Mouse (Mus musculus) intestine, embryonic 15.5 days (tissue): ENCODE measurements at regions not wholly inside any gene's neighbourhood (a gene's known extent, or its start where the extent isn't known, plus 50 kb on each side); places are given as distances from the start of the nearest gene placed in this dataset.

Source experiments
- ATAC-seq: fragments of 200-750 bp; cut with Nextera tagmentation; 2 replicates; pipeline ENCODE4 v1.8.0; 2017; ENCODE audit warnings: moderate TSS enrichment, moderate library complexity
- H3K27ac ChIP-seq: fragments of 300-500 bp; sonication (generic); 2 replicates; pipeline ENCODE4 v1.5.1; 2015; ENCODE audit warnings: mild to moderate bottlenecking, inconsistent platforms
- H3K27me3 ChIP-seq: fragments of 300-500 bp; sonication (generic); replicated peaks from 2 replicates; pipeline ENCODE4 v1.6.1; 2015; ENCODE audit warnings: inconsistent platforms
- H3K36me3 ChIP-seq: fragments of 300-500 bp; sonication (generic); 2 replicates; pipeline ENCODE4 v1.6.1; 2015; ENCODE audit warnings: inconsistent platforms
- H3K4me1 ChIP-seq: fragments of 300-500 bp; sonication (generic); replicated peaks from 2 replicates; pipeline ENCODE4 v1.6.1; 2015; ENCODE audit warnings: inconsistent platforms
- H3K4me2 ChIP-seq: fragments of 300-500 bp; sonication (generic); replicated peaks from 2 replicates; pipeline ENCODE4 v1.6.1; 2015; ENCODE audit warnings: mild to moderate bottlenecking, inconsistent platforms
- H3K4me3 ChIP-seq: fragments of 300-500 bp; sonication (generic); replicated peaks from 2 replicates; pipeline ENCODE4 v1.5.1; 2015; ENCODE audit warnings: inconsistent platforms
- H3K9ac ChIP-seq: fragments of 300-500 bp; sonication (generic); 2 replicates; pipeline ENCODE4 v1.6.1; 2015; ENCODE audit warnings: inconsistent platforms
- H3K9me3 ChIP-seq: fragments of 300-500 bp; sonication (generic); 2 replicates; pipeline ENCODE4 v1.6.1; 2016; ENCODE audit warnings: inconsistent platforms
- WGBS: fragments of 180-500 bp; shearing (Covaris S2); methylation state at CpG from one replicate; pipeline ENCODE4 v1.1.7; 2015; 5-methylcytosine and 5-hydroxymethylcytosine counted together

- H3K4me2 ChIP-seq: no peak overlapping the region
- H3K36me3 ChIP-seq: no peaks in the 10 kb centered on the region
- H3K9ac ChIP-seq: no peak overlapping the region
- no peaks in the 10 kb centered on the region for H3K4me1 ChIP-seq
- no peak for ATAC-seq
- H3K27me3 ChIP-seq: no peaks in the 10 kb centered on the region
- no peak overlapping the region for H3K27ac ChIP-seq
- 93% methylated on average over 4 of the region's 4 CpGs for WGBS
- no peak overlapping the region for H3K4me3 ChIP-seq
- H3K9me3 ChIP-seq: no peaks in the 10 kb centered on the region
Measured at GRCm38 (mm10) chr4:55134339-55134738, 189.5 kb downstream of the Zfp462 start.

DNA sequence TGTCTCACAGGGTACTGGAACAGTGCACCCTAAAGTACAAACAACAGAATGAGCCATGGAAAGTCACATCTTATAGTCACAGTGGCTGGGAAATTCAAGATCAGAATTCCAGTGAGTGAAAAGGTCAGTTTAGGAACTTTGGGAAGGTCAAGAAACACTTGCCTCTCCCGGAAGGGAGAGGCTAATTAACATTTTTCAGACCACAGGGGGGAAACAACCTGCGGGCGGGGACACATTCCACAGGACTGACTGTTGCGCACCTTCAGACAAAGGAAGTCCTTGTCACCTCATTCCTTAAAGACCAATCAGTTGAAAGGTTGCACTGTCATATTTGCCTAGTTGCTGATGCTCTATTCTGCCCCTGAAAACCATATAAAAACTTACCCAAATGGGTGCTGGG, 189.9 kb downstream of the Zfp462 start:
- no peak overlapping the region for H3K4me3 ChIP-seq
- WGBS: 66% methylated on average over 4 of the region's 4 CpGs
- H3K36me3 ChIP-seq: no peaks in the 10 kb centered on the region
- H3K4me2 ChIP-seq: no peak overlapping the region
- no peaks in the 10 kb centered on the region for H3K9me3 ChIP-seq
- H3K27me3 ChIP-seq: no peaks in the 10 kb centered on the region
- H3K4me1 ChIP-seq: no peaks in the 10 kb centered on the region
- H3K27ac ChIP-seq: no peak overlapping the region
- no peak overlapping the region for H3K9ac ChIP-seq
- ATAC-seq: no peak

GRCm38 (mm10) chr4:55136283-55136682, 191.4 kb downstream of the Zfp462 start:
- H3K9me3 ChIP-seq: no peaks in the 10 kb centered on the region
- no peaks in the 10 kb centered on the region for H3K27me3 ChIP-seq
- H3K9ac ChIP-seq: no peak overlapping the region
- H3K36me3 ChIP-seq: no peaks in the 10 kb centered on the region
- no peak for ATAC-seq
- 14% methylated on average over 9 of the region's 9 CpGs for WGBS
- no peaks in the 10 kb centered on the region for H3K4me1 ChIP-seq
- no peak overlapping the region for H3K27ac ChIP-seq
- H3K4me3 ChIP-seq: no peak overlapping the region
- no peak overlapping the region for H3K4me2 ChIP-seq

DNA sequence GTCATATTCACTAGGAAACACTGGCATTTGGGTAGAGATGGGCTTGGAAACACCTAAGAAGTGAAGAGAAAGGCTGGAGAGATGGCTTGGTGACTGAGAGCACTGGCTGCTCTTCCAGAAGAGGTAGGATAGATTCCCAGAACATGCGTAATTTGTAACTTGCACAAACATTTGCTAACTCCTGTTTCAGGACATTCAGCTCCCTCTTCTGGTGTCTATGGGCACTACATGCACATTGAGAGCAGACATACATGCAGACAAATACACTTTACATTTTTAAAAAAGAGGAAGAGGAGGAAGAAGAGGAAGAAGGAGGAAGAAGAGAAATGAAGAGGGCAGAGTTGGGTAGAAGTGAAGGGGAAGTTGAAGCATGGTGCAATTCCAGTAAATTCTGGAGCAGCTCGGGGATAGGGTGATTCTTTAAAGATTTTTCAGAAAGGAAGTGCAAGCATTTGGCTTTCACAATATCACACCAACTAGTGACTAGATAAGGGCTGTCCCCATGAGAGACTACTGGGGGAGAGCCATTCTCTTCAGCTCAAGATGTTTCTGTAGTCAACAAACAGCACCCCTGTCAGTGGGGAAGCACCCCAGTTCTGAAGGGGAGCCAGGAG, 193.0 kb downstream of the Zfp462 start:
- WGBS: 86% methylated on average over 2 of the region's 2 CpGs
- no peaks in the 10 kb centered on the region for H3K9me3 ChIP-seq

DNA sequence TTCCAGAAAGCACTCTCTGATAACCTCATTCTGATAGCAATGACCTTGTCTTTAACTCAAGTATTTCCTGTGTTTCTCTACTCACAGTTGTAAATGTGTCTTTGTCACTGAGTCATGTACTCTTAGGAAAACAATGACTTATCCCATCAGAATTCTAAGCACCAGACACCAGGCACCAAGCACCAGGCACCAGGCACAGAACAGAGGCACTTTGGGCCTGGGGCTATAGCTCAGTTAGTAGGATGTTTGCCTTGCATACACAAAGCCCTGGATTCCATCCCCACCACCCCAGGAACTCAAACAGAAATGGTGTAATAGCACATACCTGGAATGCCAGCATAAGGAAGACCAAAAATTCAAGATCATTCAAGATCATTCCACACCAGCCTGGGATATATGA, 196.5 kb downstream of the Zfp462 start:
- ATAC-seq: no peak
- H3K4me1 ChIP-seq: no peaks in the 10 kb centered on the region
- H3K9ac ChIP-seq: no peak overlapping the region
- H3K4me2 ChIP-seq: no peak overlapping the region
- no peak overlapping the region for H3K27ac ChIP-seq
- H3K9me3 ChIP-seq: no peaks in the 10 kb centered on the region
- no peak overlapping the region for H3K4me3 ChIP-seq
- H3K27me3 ChIP-seq: no peaks in the 10 kb centered on the region
- H3K36me3 ChIP-seq: no peaks in the 10 kb centered on the region

More for the DNA sequence above, 193.0 kb downstream of the Zfp462 start:
- no peak for ATAC-seq
- H3K4me1 ChIP-seq: no peaks in the 10 kb centered on the region
- no peak overlapping the region for H3K27ac ChIP-seq
- no peaks in the 10 kb centered on the region for H3K27me3 ChIP-seq
- H3K4me2 ChIP-seq: no peak overlapping the region
- no peak overlapping the region for H3K9ac ChIP-seq
- H3K36me3 ChIP-seq: no peaks in the 10 kb centered on the region
- no peak overlapping the region for H3K4me3 ChIP-seq

DNA sequence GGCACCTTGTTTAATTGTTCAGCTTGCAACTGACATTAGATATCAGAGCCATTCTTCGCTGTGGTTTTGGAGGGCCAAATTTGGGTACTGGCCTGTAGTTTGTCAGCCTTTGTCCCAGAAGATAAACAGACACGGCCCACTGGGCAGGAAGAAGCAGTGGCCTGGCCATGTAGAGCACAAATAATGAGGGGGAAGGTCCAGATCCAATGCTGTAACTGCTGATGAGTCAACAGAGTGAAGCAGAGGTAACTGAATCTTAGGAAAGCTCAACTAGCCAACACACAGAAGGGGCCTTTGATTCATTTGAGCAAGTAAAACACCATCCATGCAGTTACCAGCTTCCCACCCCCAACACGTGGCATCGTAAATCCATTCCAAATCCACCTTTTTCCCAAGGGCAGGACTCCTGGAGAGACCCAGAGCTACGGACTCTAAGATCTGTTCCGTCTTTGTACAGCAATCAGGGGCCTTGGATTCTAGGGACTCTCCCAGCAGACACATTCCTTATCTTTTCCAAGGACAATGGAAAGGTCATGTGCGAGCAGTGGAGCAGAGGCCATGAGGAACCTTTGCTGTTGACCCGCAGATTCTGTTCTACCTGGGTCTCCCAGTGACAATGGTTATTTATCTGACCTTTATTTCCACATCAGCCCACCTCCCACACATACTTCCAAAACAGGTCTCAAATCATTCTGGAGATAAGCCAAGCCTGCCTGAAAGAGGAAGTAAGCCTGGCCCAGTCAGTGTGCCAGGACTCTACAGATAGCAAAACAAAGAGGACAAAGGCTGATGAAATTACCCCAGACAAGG, 197.3 kb downstream of the Zfp462 start:
- WGBS: 70% methylated on average over 8 of the region's 8 CpGs
- Histone ChIP-seq H3K36me3 (no peaks in the 10 kb centered on the region), H3K27ac (no peak overlapping the region), H3K4me2 (no peak overlapping the region), H3K27me3 (no peaks in the 10 kb centered on the region), H3K9ac (no peak overlapping the region), H3K9me3 (no peaks in the 10 kb centered on the region), H3K4me1 (no peaks in the 10 kb centered on the region), H3K4me3 (no peak overlapping the region)
- 0 out of 2 replicates have a peak, but pooled peaks have one; percentile 23 for ATAC-seq

DNA sequence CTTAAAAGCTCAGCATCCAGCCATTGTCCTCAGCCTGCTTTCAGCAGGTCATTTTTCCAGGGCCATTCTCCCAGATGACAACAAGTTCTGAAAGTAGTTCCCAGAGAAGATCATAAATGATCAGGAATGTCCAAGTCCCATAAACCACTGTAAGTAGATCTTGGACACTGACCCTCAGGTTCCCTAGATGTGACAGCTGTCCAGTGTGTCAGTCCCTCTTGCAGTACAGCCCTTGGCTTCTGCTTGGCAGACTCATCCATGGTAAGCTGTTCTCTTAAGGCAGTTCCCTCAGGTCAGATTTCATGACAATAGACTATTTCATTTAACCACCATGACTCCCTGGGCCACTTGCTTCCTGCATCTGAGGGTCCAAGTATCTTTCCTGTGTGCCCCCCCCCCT, 198.6 kb downstream of the Zfp462 start:
- H3K9ac ChIP-seq: no peak overlapping the region
- no peak overlapping the region for H3K4me3 ChIP-seq
- no peaks in the 10 kb centered on the region for H3K27me3 ChIP-seq
- no peaks in the 10 kb centered on the region for H3K4me1 ChIP-seq
- ATAC-seq: no peak
- no peak overlapping the region for H3K27ac ChIP-seq
- H3K4me2 ChIP-seq: no peak overlapping the region
- no peaks in the 10 kb centered on the region for H3K9me3 ChIP-seq
- no peaks in the 10 kb centered on the region for H3K36me3 ChIP-seq

DNA sequence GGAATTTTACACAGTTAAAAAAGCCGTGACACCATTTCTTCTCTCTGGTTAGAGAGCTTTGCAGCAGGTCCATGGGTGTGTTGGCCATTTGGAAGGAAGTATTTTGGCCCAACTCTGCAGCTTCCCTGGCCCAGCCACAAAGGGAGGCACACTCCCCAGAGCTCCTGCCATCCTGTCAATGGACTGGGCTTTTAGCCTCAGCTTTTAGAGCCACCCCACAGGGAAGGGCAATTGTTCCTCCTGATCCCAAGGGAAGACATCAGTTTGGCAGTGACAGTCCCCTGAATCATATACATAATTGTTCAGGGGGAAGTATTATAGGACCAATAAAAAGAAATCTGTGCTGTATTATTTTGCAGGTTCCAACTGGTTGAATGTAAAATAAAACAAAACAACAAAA, 200.1 kb downstream of the Zfp462 start:
- Histone ChIP-seq H3K9me3 (no peaks in the 10 kb centered on the region), H3K4me1 (no peaks in the 10 kb centered on the region), H3K27me3 (no peaks in the 10 kb centered on the region), H3K4me3 (no peak overlapping the region), H3K36me3 (no peaks in the 10 kb centered on the region), H3K27ac (no peak overlapping the region), H3K4me2 (no peak overlapping the region), H3K9ac (no peak overlapping the region)
- ATAC-seq: no peak
- WGBS: 83% methylated on average over 1 of the region's 1 CpGs

DNA sequence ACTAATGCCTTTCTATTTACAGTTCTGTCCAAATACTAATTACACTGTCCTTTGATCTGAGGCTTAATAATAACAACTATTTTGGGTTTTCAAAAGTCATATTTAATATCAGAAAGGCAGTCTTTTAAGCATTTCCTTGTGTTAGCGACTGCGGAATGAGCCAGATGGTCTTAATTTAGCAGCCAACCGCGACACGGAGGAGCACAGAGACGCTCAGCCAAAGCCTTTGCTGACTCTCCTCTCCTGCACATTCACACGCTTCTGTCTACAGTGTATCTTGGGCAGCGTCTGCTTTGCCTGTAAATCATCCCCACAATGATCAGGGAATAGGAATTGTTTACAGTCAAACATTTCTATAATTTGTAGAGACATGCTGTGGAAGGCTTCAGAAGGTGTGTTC, 201.1 kb downstream of the Zfp462 start:
- no peaks in the 10 kb centered on the region for H3K4me1 ChIP-seq
- no peak overlapping the region for H3K4me3 ChIP-seq
- WGBS: 66% methylated on average over 8 of the region's 8 CpGs
- H3K27ac ChIP-seq: no peak overlapping the region
- no peaks in the 10 kb centered on the region for H3K36me3 ChIP-seq
- H3K9me3 ChIP-seq: no peaks in the 10 kb centered on the region
- no peaks in the 10 kb centered on the region for H3K27me3 ChIP-seq
- no peak overlapping the region for H3K9ac ChIP-seq
- no peak for ATAC-seq
- H3K4me2 ChIP-seq: no peak overlapping the region

- H3K9ac ChIP-seq: no peak overlapping the region
- H3K9me3 ChIP-seq: no peaks in the 10 kb centered on the region
- no peak overlapping the region for H3K4me3 ChIP-seq
- 92% methylated on average over 1 of the region's 1 CpGs for WGBS
- H3K4me1 ChIP-seq: no peaks in the 10 kb centered on the region
- H3K27me3 ChIP-seq: no peaks in the 10 kb centered on the region
- ATAC-seq: no peak
- no peaks in the 10 kb centered on the region for H3K36me3 ChIP-seq
- H3K27ac ChIP-seq: no peak overlapping the region
- H3K4me2 ChIP-seq: no peak overlapping the region
Measured at GRCm38 (mm10) chr4:55148380-55148779, 201.5 kb upstream of the Rad23b start.

DNA sequence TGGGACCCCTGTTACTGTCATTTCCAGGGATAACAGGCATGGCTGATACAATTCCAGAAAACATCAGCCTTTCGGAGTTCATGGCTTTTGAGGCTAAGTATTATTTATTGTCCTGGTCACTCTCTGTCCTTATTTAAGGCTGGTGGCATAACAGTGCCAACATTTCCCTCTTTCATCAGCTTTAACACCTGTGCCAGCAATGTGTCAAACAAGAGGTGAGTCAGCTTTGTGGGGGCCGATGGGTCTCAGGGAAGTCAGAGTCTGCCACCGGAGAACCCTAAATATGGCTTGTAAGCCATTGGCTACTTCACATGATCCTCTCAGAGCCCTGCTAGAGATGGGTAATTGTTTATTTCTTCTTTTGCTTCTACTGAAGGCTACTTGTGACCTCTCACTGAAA, 195.3 kb upstream of the Rad23b start:
- no peak for ATAC-seq
- Histone ChIP-seq H3K4me2 (no peak overlapping the region), H3K4me1 (no peaks in the 10 kb centered on the region), H3K27ac (no peak overlapping the region), H3K4me3 (no peak overlapping the region), H3K9ac (no peak overlapping the region), H3K9me3 (no peaks in the 10 kb centered on the region), H3K27me3 (no peaks in the 10 kb centered on the region), H3K36me3 (no peaks in the 10 kb centered on the region)
- 86% methylated on average over 3 of the region's 3 CpGs for WGBS

DNA sequence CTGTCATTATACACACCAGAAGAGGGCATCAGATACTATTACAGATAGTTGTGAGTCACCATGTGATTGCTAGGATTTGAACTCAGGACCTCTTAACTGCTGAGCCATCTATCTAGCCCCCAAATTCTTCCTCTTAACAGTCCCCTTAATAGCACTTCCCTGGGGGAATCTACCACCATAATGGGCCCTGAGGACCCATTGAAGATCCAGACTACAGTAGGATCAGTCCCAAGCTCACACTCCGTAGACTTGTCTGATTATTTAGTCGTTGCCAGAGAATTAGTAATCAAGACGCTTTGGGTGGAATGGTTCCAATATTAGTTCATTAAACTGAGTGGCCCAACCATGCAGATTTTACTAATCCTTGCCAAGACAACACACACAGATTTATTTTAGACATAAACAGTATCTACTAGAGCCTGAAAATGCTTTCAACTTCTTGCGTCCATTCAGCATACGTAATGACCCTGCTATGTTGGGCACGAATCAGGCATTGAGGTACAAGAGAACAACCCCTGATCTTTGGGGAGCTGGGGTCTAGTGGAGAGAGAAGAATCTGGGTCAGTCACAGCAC, 191.6 kb upstream of the Rad23b start:
- Histone ChIP-seq H3K4me2 (no peak overlapping the region), H3K27me3 (no peaks in the 10 kb centered on the region), H3K9ac (no peak overlapping the region), H3K4me1 (no peaks in the 10 kb centered on the region), H3K9me3 (no peaks in the 10 kb centered on the region), H3K4me3 (no peak overlapping the region), H3K27ac (no peak overlapping the region), H3K36me3 (no peaks in the 10 kb centered on the region)
- no peak for ATAC-seq
- WGBS: 82% methylated on average over 6 of the region's 6 CpGs

- Histone ChIP-seq H3K4me3 (no peak overlapping the region), H3K36me3 (no peaks in the 10 kb centered on the region), H3K9me3 (no peaks in the 10 kb centered on the region), H3K27me3 (no peaks in the 10 kb centered on the region), H3K4me1 (no peaks in the 10 kb centered on the region), H3K9ac (no peak overlapping the region), H3K27ac (no peak overlapping the region), H3K4me2 (no peak overlapping the region)
- no peak for ATAC-seq
- WGBS: 91% methylated on average over 6 of the region's 6 CpGs
Measured at GRCm38 (mm10) chr4:55166266-55166665, 183.6 kb upstream of the Rad23b start.
